Mouse (Mus musculus) embryonic fibroblast, embryonic 13.5 days (primary cell): ENCODE measurements around the gene Stoml1.

ENCODE experiments used
- CTCF ChIP-seq: IDR thresholded peaks from 2 replicates; pipeline ENCODE4 v1.5.1; 2011; ENCODE audit warnings: mild to moderate bottlenecking, control low read depth, low read length, moderate library complexity, borderline replicate concordance; ENCODE audit not compliant: insufficient read depth
- POLR2A ChIP-seq: IDR thresholded peaks from 2 replicates; pipeline ENCODE4 v1.6.1; 2011; ENCODE audit warnings: low read depth, mild to moderate bottlenecking, control low read depth, low read length, moderate library complexity

DNA sequence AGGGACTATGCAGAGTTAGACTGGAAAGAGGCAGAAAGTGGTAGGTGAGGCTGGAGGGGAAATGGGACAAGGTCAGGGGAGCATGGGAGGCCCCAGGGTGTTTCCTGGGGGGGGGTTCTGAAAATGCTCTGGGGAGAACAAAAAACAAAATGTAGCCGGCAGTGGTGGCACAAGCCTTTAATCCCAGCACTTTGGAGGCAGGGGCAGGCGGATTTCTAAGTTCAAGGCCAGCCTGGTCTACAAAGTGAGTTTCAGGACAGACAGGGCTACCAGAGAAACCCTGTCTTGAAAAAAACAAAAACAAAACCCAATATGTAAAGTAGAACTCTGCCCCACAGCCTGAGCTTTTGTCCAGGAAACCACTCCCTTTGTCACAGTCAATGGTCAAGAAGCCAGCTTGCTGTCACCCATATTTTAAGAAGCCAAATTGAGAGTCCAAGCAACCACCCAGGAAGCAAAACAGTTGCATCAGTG, 19.1 kb downstream of the Stoml1 start:
- no peak for TF ChIP-seq POLR2A
- no peak for TF ChIP-seq CTCF
